Mouse (Mus musculus): ENCODE measurements around the gene Abca13. TPM values are rescaled to one million over a fixed set of nuclear protein-coding genes. Genes with fewer than 3 reads are reported as not detected.

The Abca13 gene
- polyA plus RNA-seq, 1 experiment, result not detected

DNA sequence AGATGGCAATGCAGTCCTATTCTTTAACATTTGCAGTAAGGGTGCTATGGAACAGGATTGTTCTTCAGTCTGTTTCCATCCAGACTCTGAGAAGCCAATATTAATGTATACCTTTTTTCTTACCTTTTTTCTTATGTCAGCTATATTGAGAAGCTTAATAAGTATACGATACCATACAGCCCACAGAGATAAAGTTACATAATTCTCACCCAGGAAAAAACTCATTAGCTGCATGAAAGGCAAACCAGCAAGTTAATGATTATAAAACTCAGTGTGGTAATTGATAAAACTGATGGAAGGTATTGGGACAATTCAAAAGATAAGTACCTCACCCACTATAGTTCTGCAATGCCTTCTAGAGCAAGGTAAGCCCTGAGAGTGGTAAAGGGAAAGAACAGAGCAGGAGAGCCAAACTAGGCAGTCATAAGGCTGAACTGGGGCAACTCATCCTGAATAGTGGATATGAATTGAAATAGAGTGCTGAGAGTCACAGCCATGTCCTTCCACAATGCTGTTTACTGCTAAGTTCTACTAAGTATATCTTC is 342.0 kb downstream of the Abca13 start:
- H3K27me3 ChIP-seq (ENCODE audit: control insufficient read depth, insufficient read depth, low read length, poor library complexity, severe bottlenecking), result no peaks in the 10 kb centered on the region; the same call in 1 of the 2 replicates
- H3K4me3 ChIP-seq (ENCODE audit: low read depth, low read length), result no peak overlapping the region
- no peaks in the 10 kb centered on the region for H3K36me3 ChIP-seq (ENCODE audit: control insufficient read depth, insufficient read depth, low read length, poor library complexity, severe bottlenecking)
- H3K9me3 ChIP-seq (replicated peaks; ENCODE audit: control insufficient read depth, insufficient read depth, low read length, poor library complexity, severe bottlenecking), result no peaks in the 10 kb centered on the region
- H3K9ac ChIP-seq (ENCODE audit: low read depth, poor library complexity, severe bottlenecking), result no peak overlapping the region
- H3K4me1 ChIP-seq (ENCODE audit: control insufficient read depth, insufficient read depth, low read length), result no peaks in the 10 kb centered on the region
- no peak for TF ChIP-seq CTCF (IDR thresholded peaks at IDR 0.05; ENCODE audit: low read depth, low read length)
- TF ChIP-seq POLR2A (IDR thresholded peaks at IDR 0.05; ENCODE audit: insufficient read depth, low read length), result no peak
- TF ChIP-seq EP300 (IDR thresholded peaks at IDR 0.05; ENCODE audit: insufficient read depth, low read depth, low read length), result no peak
- H3K27ac ChIP-seq (ENCODE audit: insufficient read depth, low read length), result no peak overlapping the region

DNA sequence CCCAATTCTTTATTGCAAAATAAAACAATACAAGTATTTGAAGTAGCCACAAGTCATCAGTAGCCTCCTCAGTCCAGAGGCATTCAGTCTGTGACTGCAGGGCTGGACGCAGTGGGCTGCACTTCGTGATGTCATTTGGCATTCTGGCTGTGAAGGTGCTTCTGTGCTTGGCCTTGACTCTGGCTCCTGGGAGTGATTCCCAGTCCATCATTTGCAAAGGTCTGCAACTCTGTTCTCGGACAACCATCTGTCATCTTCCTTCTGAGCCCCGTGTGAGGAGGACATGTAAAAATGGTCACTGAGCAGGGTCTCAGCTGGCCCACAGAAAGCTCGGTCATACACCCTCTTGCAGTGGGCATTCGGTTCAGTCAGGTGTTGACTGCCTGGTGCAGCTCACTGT is 345.1 kb downstream of the Abca13 start:
- Histone ChIP-seq H3K9me3 (replicated peaks; ENCODE audit: control insufficient read depth, insufficient read depth, low read length, poor library complexity, severe bottlenecking) (no peaks in the 10 kb centered on the region), H3K27me3 (ENCODE audit: control insufficient read depth, insufficient read depth, low read length, poor library complexity, severe bottlenecking) (no peaks in the 10 kb centered on the region; the same call in 1 of the 2 replicates), H3K9ac (ENCODE audit: low read depth, poor library complexity, severe bottlenecking) (no peak overlapping the region), H3K4me1 (ENCODE audit: control insufficient read depth, insufficient read depth, low read length) (no peaks in the 10 kb centered on the region), H3K36me3 (ENCODE audit: control insufficient read depth, insufficient read depth, low read length, poor library complexity, severe bottlenecking) (no peaks in the 10 kb centered on the region), H3K27ac (ENCODE audit: insufficient read depth, low read length) (no peak overlapping the region), H3K4me3 (ENCODE audit: low read depth, low read length) (no peak overlapping the region)
- TF ChIP-seq POLR2A (IDR thresholded peaks at IDR 0.05; ENCODE audit: insufficient read depth, low read length) (no peak), EP300 (IDR thresholded peaks at IDR 0.05; ENCODE audit: insufficient read depth, low read depth, low read length) (no peak), CTCF (IDR thresholded peaks at IDR 0.05; ENCODE audit: low read depth, low read length) (no peak)

DNA sequence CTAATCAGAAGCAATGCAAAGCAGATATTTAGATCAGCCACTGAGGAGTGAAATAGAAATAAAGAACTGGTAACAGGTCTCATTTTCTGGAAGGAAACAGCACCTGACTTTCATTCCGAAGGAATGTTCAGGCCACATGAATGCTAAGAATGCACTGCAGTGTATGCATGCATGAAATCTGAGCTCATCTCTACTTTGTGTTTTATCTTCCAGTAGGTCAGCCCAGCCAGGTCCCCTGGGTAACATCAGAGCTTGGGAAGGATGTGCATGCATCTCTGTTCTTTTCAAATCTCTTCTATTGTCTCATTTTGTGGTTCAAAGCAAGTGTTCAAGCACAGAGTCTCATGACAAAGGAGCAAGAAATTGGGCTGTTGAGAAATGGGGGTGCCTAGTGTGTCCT is 346.6 kb downstream of the Abca13 start:
- Histone ChIP-seq H3K4me3 (ENCODE audit: low read depth, low read length) (no peak overlapping the region), H3K9ac (ENCODE audit: low read depth, poor library complexity, severe bottlenecking) (no peak overlapping the region), H3K27me3 (ENCODE audit: control insufficient read depth, insufficient read depth, low read length, poor library complexity, severe bottlenecking) (no peaks in the 10 kb centered on the region; the same call in 1 of the 2 replicates), H3K27ac (ENCODE audit: insufficient read depth, low read length) (no peak overlapping the region), H3K9me3 (replicated peaks; ENCODE audit: control insufficient read depth, insufficient read depth, low read length, poor library complexity, severe bottlenecking) (no peaks in the 10 kb centered on the region), H3K36me3 (ENCODE audit: control insufficient read depth, insufficient read depth, low read length, poor library complexity, severe bottlenecking) (no peaks in the 10 kb centered on the region), H3K4me1 (ENCODE audit: control insufficient read depth, insufficient read depth, low read length) (no peaks in the 10 kb centered on the region)
- TF ChIP-seq EP300 (IDR thresholded peaks at IDR 0.05; ENCODE audit: insufficient read depth, low read depth, low read length) (no peak), CTCF (IDR thresholded peaks at IDR 0.05; ENCODE audit: low read depth, low read length) (no peak), POLR2A (IDR thresholded peaks at IDR 0.05; ENCODE audit: insufficient read depth, low read length) (no peak)

DNA sequence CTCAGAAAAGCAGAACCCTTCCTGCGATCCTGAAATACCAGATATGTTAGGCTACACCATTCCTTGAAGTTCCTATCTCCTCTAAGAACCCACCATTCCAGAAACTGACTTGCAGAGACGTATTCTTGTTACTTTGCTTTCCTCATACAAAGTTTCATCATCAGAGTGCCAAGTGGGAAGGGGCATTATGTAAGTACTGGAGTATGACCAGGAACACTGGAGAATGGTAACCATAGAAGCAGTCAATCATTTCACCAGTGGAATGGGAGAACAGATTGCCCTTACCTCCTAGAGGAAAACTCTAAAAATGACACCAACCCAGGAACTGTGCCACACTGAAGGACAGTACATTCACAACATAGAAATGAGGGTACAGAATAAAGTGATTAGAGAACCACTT is 368.3 kb downstream of the Abca13 start:
- Histone ChIP-seq H3K36me3 (ENCODE audit: control insufficient read depth, insufficient read depth, low read length, poor library complexity, severe bottlenecking) (no peaks in the 10 kb centered on the region), H3K4me3 (ENCODE audit: low read depth, low read length) (no peak overlapping the region), H3K9me3 (replicated peaks; ENCODE audit: control insufficient read depth, insufficient read depth, low read length, poor library complexity, severe bottlenecking) (no peaks in the 10 kb centered on the region), H3K27me3 (ENCODE audit: control insufficient read depth, insufficient read depth, low read length, poor library complexity, severe bottlenecking) (no peaks in the 10 kb centered on the region), H3K27ac (ENCODE audit: insufficient read depth, low read length) (no peak overlapping the region), H3K9ac (ENCODE audit: low read depth, poor library complexity, severe bottlenecking) (no peak overlapping the region), H3K4me1 (ENCODE audit: control insufficient read depth, insufficient read depth, low read length) (no peaks in the 10 kb centered on the region)
- TF ChIP-seq CTCF (IDR thresholded peaks at IDR 0.05; ENCODE audit: low read depth, low read length) (no peak), POLR2A (IDR thresholded peaks at IDR 0.05; ENCODE audit: insufficient read depth, low read length) (no peak), EP300 (IDR thresholded peaks at IDR 0.05; ENCODE audit: insufficient read depth, low read depth, low read length) (no peak)

DNA sequence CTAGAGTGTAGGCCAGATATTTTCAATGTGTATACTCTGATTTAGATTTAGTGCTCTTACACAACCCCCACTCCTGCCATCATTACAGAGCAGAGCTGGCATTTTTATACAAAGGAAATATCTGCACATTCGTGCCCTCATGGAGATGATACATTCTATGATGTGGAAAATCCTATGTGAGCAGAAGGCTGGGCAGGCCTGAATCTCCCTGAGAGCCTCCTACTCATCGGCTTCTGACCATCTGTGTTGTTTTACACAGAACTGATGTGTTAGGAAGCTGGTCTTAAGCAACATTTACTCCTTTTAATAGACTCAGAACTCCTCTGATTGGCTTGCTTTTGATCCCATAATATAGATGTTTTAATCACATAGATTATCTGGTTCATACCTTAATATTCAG is 376.6 kb downstream of the Abca13 start:
- H3K9ac ChIP-seq (ENCODE audit: low read depth, poor library complexity, severe bottlenecking), result no peak overlapping the region
- no peak overlapping the region for H3K4me3 ChIP-seq (ENCODE audit: low read depth, low read length)
- H3K4me1 ChIP-seq (ENCODE audit: control insufficient read depth, insufficient read depth, low read length), result peaks cover 3% of the 10 kb centered on the region
- H3K27ac ChIP-seq (ENCODE audit: insufficient read depth, low read length), result no peak overlapping the region
- no peaks in the 10 kb centered on the region; the same call in 1 of the 2 replicates for H3K27me3 ChIP-seq (ENCODE audit: control insufficient read depth, insufficient read depth, low read length, poor library complexity, severe bottlenecking)
- no peaks in the 10 kb centered on the region for H3K9me3 ChIP-seq (replicated peaks; ENCODE audit: control insufficient read depth, insufficient read depth, low read length, poor library complexity, severe bottlenecking)
- TF ChIP-seq CTCF (IDR thresholded peaks at IDR 0.05; ENCODE audit: low read depth, low read length) (no peak), POLR2A (IDR thresholded peaks at IDR 0.05; ENCODE audit: insufficient read depth, low read length) (no peak), EP300 (IDR thresholded peaks at IDR 0.05; ENCODE audit: insufficient read depth, low read depth, low read length) (no peak)
- no peaks in the 10 kb centered on the region for H3K36me3 ChIP-seq (ENCODE audit: control insufficient read depth, insufficient read depth, low read length, poor library complexity, severe bottlenecking)

DNA sequence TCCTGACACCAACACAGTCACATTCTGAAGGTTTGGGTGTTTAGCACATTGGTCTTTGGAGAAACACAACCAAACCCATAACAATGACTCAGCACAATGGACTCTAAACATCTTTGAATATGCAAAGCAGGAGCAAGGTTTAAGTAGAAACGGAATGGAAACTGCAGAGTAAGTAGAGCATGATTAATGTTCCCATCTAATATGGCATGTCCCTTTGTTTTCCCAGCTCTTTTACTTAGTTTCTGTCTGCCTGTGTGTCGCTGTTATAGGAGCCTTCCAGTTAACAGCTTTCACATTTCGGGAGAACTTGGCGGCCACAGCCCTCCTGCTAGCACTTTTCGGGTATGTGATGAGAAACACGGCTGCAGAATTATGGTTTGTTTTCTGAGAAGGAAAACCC is 378.6 kb downstream of the Abca13 start:
- H3K9ac ChIP-seq (ENCODE audit: low read depth, poor library complexity, severe bottlenecking), result no peak overlapping the region
- peaks cover 3% of the 10 kb centered on the region for H3K4me1 ChIP-seq (ENCODE audit: control insufficient read depth, insufficient read depth, low read length)
- TF ChIP-seq POLR2A (IDR thresholded peaks at IDR 0.05; ENCODE audit: insufficient read depth, low read length), result no peak
- TF ChIP-seq CTCF (IDR thresholded peaks at IDR 0.05; ENCODE audit: low read depth, low read length), result no peak
- no peak for TF ChIP-seq EP300 (IDR thresholded peaks at IDR 0.05; ENCODE audit: insufficient read depth, low read depth, low read length)
- no peaks in the 10 kb centered on the region for H3K9me3 ChIP-seq (replicated peaks; ENCODE audit: control insufficient read depth, insufficient read depth, low read length, poor library complexity, severe bottlenecking)
- no peaks in the 10 kb centered on the region for H3K36me3 ChIP-seq (ENCODE audit: control insufficient read depth, insufficient read depth, low read length, poor library complexity, severe bottlenecking)
- no peaks in the 10 kb centered on the region; the same call in 1 of the 2 replicates for H3K27me3 ChIP-seq (ENCODE audit: control insufficient read depth, insufficient read depth, low read length, poor library complexity, severe bottlenecking)
- no peak overlapping the region for H3K27ac ChIP-seq (ENCODE audit: insufficient read depth, low read length)
- no peak overlapping the region for H3K4me3 ChIP-seq (ENCODE audit: low read depth, low read length)
